In the genomic region with DNA sequence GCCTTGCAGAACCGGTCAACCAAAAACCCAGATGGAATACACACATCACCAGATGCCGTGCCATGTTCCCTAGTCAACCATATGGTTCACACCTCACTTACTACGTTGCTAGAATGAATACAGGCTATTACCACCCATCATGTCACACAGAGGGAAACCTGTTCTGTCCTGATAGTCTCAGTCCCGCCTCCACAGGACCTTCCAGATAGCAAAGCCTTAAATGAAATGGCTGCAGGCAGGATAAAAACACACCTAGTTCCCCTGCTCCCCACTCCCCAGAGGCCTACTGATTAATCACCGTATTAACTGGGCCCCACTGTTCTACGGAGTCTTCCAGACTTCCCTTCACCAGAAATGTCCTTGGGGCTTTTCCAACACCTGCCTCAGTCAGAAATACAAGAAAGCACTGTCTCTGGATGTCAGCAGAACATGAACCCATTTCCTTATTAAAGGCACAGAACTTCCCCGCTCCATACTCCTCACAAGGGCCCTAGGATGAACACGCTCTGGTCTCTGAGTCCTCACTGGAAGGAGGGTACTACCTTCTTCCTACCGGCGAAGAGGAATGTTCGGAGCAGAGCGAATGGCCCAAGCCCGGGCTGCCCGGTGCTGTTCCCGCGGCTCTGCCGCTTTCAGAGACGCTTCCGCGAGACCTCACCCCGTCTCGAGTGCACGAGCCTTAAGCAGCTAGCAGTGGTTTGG, we compare ENCODE assay signal across 8 mouse cellular contexts. TPM values are rescaled to one million over a fixed set of nuclear protein-coding genes. Genes with fewer than 3 reads are reported as not detected.
DNase-seq lines count a peak whose midpoint lies in the region; ATAC-seq and TF ChIP-seq lines count a peak whose summit lies in the region.

No protein-coding gene starts in this region.

- no peaks in the 10 kb centered on the region for H3K27me3 ChIP-seq in intestine, postnatal 0 days (replicated peaks; ENCODE audit: control insufficient read depth, insufficient read depth, low read length)
- H3K27me3 ChIP-seq in neural tube, embryonic 15.5 days (replicated peaks), result no peaks in the 10 kb centered on the region

- H3K27ac ChIP-seq in intestine, postnatal 0 days (ENCODE audit: low read depth, low read length), result peak overlapping the region; percentile 82
- peak overlapping the region; percentile 86 for H3K27ac ChIP-seq in neural tube, embryonic 15.5 days (replicated peaks)

- peak; percentile 24 for ATAC-seq in common myeloid progenitor, adult 5-6 weeks (replicated peaks; ENCODE audit: low read depth, poor library complexity, severe bottlenecking)
- ATAC-seq in intestine, postnatal 0 days, result no peak; the same call in 1 of the 2 replicates
- peak; percentile 53; the same call in 1 of the 2 replicates for ATAC-seq in neural tube, embryonic 15.5 days (ENCODE audit: low FRiP score)
- no peak; the same call in 1 of the 2 replicates for ATAC-seq in monocyte, adult 5-6 weeks (replicated peaks; ENCODE audit: insufficient number of reproducible peaks, low FRiP score, low TSS enrichment, poor library complexity, severe bottlenecking)
- no peak for ATAC-seq in inflammation-experienced regulatory T-cells, adult 6 months

- peaks cover 2% of the 10 kb centered on the region; the same call in 1 of the 2 replicates for H3K4me1 ChIP-seq in lung, adult 2 months (ENCODE audit: control insufficient read depth, insufficient read depth, low read length)
- no peaks in the 10 kb centered on the region for H3K4me1 ChIP-seq in intestine, postnatal 0 days (replicated peaks; ENCODE audit: control insufficient read depth, insufficient read depth, low read length)
- peaks cover 21% of the 10 kb centered on the region for H3K4me1 ChIP-seq in neural tube, embryonic 15.5 days

- H3K9me3 ChIP-seq in intestine, postnatal 0 days (ENCODE audit: control insufficient read depth), result no peaks in the 10 kb centered on the region
- no peaks in the 10 kb centered on the region for H3K9me3 ChIP-seq in neural tube, embryonic 15.5 days (replicated peaks)

- peaks cover 29% of the 10 kb centered on the region for H3K36me3 ChIP-seq in intestine, postnatal 0 days (ENCODE audit: control insufficient read depth, insufficient read depth)
- peaks cover 45% of the 10 kb centered on the region for H3K36me3 ChIP-seq in neural tube, embryonic 15.5 days

- peak overlapping the region; percentile 78 for H3K4me2 ChIP-seq in intestine, postnatal 0 days (replicated peaks; ENCODE audit: low read depth)
- H3K4me2 ChIP-seq in neural tube, embryonic 15.5 days, result peak overlapping the region; percentile 88

- TF ChIP-seq CTCF in lung, adult 2 months (IDR thresholded peaks at IDR 0.05; ENCODE audit: insufficient read depth, low read length), result no peak
- no peak for TF ChIP-seq CTCF in intestine, postnatal 0 days (IDR thresholded peaks at IDR 0.05; ENCODE audit: low read depth)

- 2% methylated on average over 23 of the region's 23 CpGs for WGBS in lung, adult 2 months
- WGBS in intestine, postnatal 0 days, result 2% methylated on average over 23 of the region's 23 CpGs
- 3% methylated on average over 23 of the region's 23 CpGs for WGBS in neural tube, embryonic 15.5 days

- TF ChIP-seq POLR2A in lung, adult 2 months (IDR thresholded peaks at IDR 0.05; ENCODE audit: borderline replicate concordance, extremely low read depth, low read depth, low read length), result no peak

- peak overlapping the region; percentile 93 for H3K4me3 ChIP-seq in lung, adult 2 months (replicated peaks; ENCODE audit: extremely low read depth, low read depth, low read length)
- peak overlapping the region; percentile 60 for H3K4me3 ChIP-seq in intestine, postnatal 0 days (ENCODE audit: low read depth, low read length)
- peak overlapping the region; percentile 91 for H3K4me3 ChIP-seq in neural tube, embryonic 15.5 days (replicated peaks)

- H3K9ac ChIP-seq in intestine, postnatal 0 days (ENCODE audit: low read depth, low read length), result peak overlapping the region; percentile 72
- peak overlapping the region; percentile 91 for H3K9ac ChIP-seq in neural tube, embryonic 15.5 days (replicated peaks)

- DNase-seq in lung, adult 2 months, result no peak
- no peak for DNase-seq in lung, postnatal 14 days
- DNase-seq in left cerebral cortex, adult 11 months (ENCODE audit: low spot score), result no peak

RNA-seq across cellular contexts. Expression of a gene that starts 0.5 kb away (rescaled TPM):
- polyA plus RNA-seq in lung, adult 2 months (2012; rRNA removed), result 70.0 and 74.4 TPM in 2 replicates
- total RNA-seq in common myeloid progenitor, adult 5-6 weeks (2017), result 171 and 202 TPM in 2 replicates
- polyA plus RNA-seq in intestine, postnatal 0 days (2015; fragmentation: Nextera tagmentation; extraction: Ambion mirVana), result 339 and 369 TPM in 2 replicates
- 353 and 355 TPM in 2 replicates for polyA plus RNA-seq in neural tube, embryonic 15.5 days (2015; fragmentation: Nextera tagmentation; extraction: Ambion mirVana)
- total RNA-seq in monocyte, adult 5-6 weeks (2017), result 129 to 133 TPM (median 132 TPM) in 3 replicates
- polyA plus RNA-seq in inflammation-experienced regulatory T-cells, adult 6 months (2017; shearing (Covaris generic)), result 100 to 1,000 TPM; 337 to 380 (median 368) TPM

RNA-seq across cellular contexts. Expression of a gene that starts 0.7 kb away (rescaled TPM):
- 4.8 and 6.6 TPM in 2 replicates for polyA plus RNA-seq in lung, adult 2 months (2012; rRNA removed)
- total RNA-seq in common myeloid progenitor, adult 5-6 weeks (2017), result 113 and 118 TPM in 2 replicates
- polyA plus RNA-seq in intestine, postnatal 0 days (2015; fragmentation: Nextera tagmentation; extraction: Ambion mirVana), result 30.4 and 33.0 TPM in 2 replicates
- 22.8 and 42.1 TPM in 2 replicates for polyA plus RNA-seq in neural tube, embryonic 15.5 days (2015; fragmentation: Nextera tagmentation; extraction: Ambion mirVana)
- total RNA-seq in monocyte, adult 5-6 weeks (2017), result 31.8 to 42.7 TPM (median 41.9 TPM) in 3 replicates
- polyA plus RNA-seq in inflammation-experienced regulatory T-cells, adult 6 months (2017; shearing (Covaris generic)), result 100 to 1,000 TPM in 1 of 3 experiments, 10 to 100 TPM in 2; 51.3 to 106 (median 64.4) TPM

RNA-seq across cellular contexts. Expression of a gene that starts 20.6 kb away (rescaled TPM):
- polyA plus RNA-seq in lung, adult 2 months (2012; rRNA removed), result 80.2 and 117 TPM in 2 replicates
- total RNA-seq in common myeloid progenitor, adult 5-6 weeks (2017), result 20.5 and 32.9 TPM in 2 replicates
- polyA plus RNA-seq in intestine, postnatal 0 days (2015; fragmentation: Nextera tagmentation; extraction: Ambion mirVana), result 26.9 and 29.8 TPM in 2 replicates
- polyA plus RNA-seq in neural tube, embryonic 15.5 days (2015; fragmentation: Nextera tagmentation; extraction: Ambion mirVana), result 146 and 157 TPM in 2 replicates
- 2.2 to 5.1 TPM (median 2.3 TPM) in 3 replicates for total RNA-seq in monocyte, adult 5-6 weeks (2017)
- polyA plus RNA-seq in inflammation-experienced regulatory T-cells, adult 6 months (2017; shearing (Covaris generic)), result 1 to 10 TPM; 5.4 to 6.0 (median 5.7) TPM

RNA-seq across cellular contexts. Expression of a gene that starts 37.3 kb away (rescaled TPM):
- polyA plus RNA-seq in lung, adult 2 months (2012; rRNA removed), result 54.8 and 62.8 TPM in 2 replicates
- 0.05 TPM in 1 of 2 replicates, not detected in the other for total RNA-seq in common myeloid progenitor, adult 5-6 weeks (2017)
- 4.1 and 4.5 TPM in 2 replicates for polyA plus RNA-seq in intestine, postnatal 0 days (2015; fragmentation: Nextera tagmentation; extraction: Ambion mirVana)
- polyA plus RNA-seq in neural tube, embryonic 15.5 days (2015; fragmentation: Nextera tagmentation; extraction: Ambion mirVana), result 0.79 and 1.7 TPM in 2 replicates
- total RNA-seq in monocyte, adult 5-6 weeks (2017), result 0.10 to 2.3 TPM in 2 of 3 replicates, not detected in the other
- polyA plus RNA-seq in inflammation-experienced regulatory T-cells, adult 6 months (2017; shearing (Covaris generic)), result not detected

Comparison
In these comparisons a context has a peak if more than half of its experiments do, and no peak if none do; other contexts are left out.
1. ATAC-seq: peak in common myeloid progenitor, adult 5-6 weeks (single experiment) and neural tube, embryonic 15.5 days (single experiment); none in intestine, postnatal 0 days (single experiment), monocyte, adult 5-6 weeks (single experiment) and inflammation-experienced regulatory T-cells, adult 6 months (single experiment).
2. Peak in every context shown above with its lines, with median percentiles within 50 percentile points of each other: H3K4me3 ChIP-seq.